Comparison of ENCODE assay signal across 7 mouse cellular contexts in the genomic region with DNA sequence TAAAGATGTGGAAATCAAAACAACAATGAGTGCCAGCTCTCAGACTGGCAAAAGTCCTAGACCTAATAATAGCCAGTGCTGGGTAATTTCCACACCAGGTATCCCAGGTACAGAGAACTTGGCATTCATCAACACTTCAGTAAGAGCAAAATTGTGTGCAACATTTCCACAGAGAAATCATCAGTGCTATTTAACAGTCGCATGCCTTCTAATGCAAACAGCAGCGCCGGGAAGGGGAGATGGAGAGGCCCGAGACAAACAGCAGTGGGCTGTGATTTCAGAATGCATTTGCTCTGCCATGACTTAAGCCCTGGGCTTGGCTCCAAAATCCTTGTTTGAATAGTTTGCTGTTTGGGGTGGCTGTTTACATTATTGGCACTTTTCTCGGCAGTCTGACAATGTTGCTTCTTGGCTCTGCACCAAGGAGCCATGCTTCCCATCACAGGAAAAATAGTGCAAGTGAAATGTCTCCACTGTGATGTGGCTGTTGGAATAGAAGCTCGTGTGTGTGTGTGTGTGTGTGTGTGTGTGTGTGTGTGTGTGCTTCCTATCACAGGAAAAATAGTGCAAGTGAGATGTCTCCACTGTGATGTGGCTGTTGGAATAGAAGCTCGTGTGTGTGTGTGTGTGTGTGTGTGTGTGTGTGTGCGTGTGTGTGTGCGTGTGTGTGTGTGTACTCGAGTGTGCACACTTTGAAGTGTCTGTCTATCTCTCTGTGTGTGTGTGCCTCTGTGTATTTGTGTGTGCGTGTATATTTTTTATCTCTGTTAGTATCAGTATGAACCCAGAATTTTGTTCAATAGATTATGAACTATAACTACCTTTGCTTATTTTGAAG.
DNase-seq lines count a peak whose midpoint lies in the region; ATAC-seq lines count a peak whose summit lies in the region.

No protein-coding gene starts in this region.

- peak overlapping the region; percentile 83 for H3K27ac ChIP-seq in lung, embryonic 16.5 days (ENCODE audit: low read length)

- 20% methylated on average over 11 of the region's 11 CpGs for WGBS in lung, embryonic 16.5 days

- H3K4me3 ChIP-seq in lung, embryonic 16.5 days (ENCODE audit: low read length), result no peak overlapping the region

- no peaks in the 10 kb centered on the region for H3K9me3 ChIP-seq in lung, embryonic 16.5 days (ENCODE audit: control insufficient read depth, low read length)

- no peak overlapping the region for H3K9ac ChIP-seq in lung, embryonic 16.5 days (ENCODE audit: low read length)

- peaks cover 14% of the 10 kb centered on the region for H3K4me1 ChIP-seq in lung, embryonic 16.5 days (replicated peaks; ENCODE audit: control insufficient read depth, insufficient read depth, low read length)

- DNase-seq in ovary, adult 18-20 months (ENCODE audit: low spot score), result peak; percentile 48
- DNase-seq in ovary, postnatal 10 days (ENCODE audit: low spot score), result no peak
- peak; percentile 73 for DNase-seq in fat pad, adult 2 months (ENCODE audit: extremely low read depth, low read depth, low spot score)
- peak; percentile 48 for DNase-seq in kidney, postnatal 10 days
- peak; percentile 58 for DNase-seq in telencephalon, adult 2 months (ENCODE audit: low read depth, low spot score)
- no peak for DNase-seq in embryo, embryonic 10 days (ENCODE audit: low spot score)

- H3K36me3 ChIP-seq in lung, embryonic 16.5 days (ENCODE audit: control insufficient read depth, insufficient read depth, low read length), result no peaks in the 10 kb centered on the region

- peak overlapping the region; percentile 22; the same call in 1 of the 2 replicates for H3K4me2 ChIP-seq in lung, embryonic 16.5 days (ENCODE audit: low read depth, low read length)

- no peaks in the 10 kb centered on the region for H3K27me3 ChIP-seq in lung, embryonic 16.5 days (ENCODE audit: control insufficient read depth, insufficient read depth, low read depth, low read length)

- ATAC-seq in lung, embryonic 16.5 days (ENCODE audit: low read depth), result peak; percentile 97

Comparison
In these comparisons a context has a peak if more than half of its experiments do, and no peak if none do; other contexts are left out.
1. DNase-seq: peak in ovary, adult 18-20 months (single experiment), fat pad, adult 2 months (single experiment), kidney, postnatal 10 days (single experiment) and telencephalon, adult 2 months (single experiment); none in ovary, postnatal 10 days (single experiment) and embryo, embryonic 10 days (single experiment).